8 mouse cellular contexts compared by ENCODE assay signal in the genomic region with DNA sequence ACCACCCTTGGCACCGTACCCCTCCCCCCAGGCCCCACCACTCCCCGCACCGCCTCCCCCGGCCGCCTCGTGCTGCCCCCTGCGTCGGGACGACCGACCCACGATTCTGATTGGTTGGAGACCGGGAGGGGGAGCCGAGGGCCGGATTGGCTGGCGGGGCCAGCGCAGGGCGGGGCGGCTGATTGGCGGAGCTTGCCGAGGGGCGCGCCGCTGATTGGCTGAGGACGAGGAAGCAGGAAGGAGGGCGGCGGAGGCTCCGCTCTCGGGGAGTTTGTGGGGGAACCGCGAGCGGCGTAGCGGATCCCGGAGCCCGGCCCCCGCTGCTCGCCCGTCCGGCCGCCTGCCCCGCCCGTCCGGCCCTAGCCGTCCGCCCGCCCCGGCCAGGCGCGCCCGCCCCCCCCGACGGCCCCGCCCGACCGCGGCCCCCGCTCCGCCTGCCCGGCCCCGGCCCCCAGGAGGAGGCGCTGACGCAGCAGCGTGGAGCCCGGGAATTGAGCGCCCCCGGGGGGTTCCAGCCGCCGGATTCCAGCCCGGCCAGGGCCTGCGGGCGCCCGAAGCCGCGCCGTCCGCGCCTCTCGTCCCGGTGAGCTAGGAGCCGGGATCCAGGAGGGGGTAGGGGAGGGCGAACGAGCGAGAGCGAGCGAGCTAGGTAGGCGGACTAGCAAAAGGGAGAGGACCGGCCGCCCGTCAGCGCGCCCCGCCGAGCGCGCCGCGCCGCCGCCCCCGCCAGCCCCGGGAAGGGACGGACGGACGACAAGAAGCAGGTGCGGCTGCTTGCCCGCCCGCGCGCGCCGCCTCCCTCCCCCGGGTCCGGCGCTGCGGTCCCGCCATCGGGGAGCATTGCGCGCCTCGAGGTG. TPM values are rescaled to one million over a fixed set of nuclear protein-coding genes. Genes with fewer than 3 reads are reported as not detected.
DNase-seq lines count a peak whose midpoint lies in the region; ATAC-seq and TF ChIP-seq lines count a peak whose summit lies in the region.

No protein-coding gene starts in this region.

- no peaks in the 10 kb centered on the region for H3K36me3 ChIP-seq in hindbrain, embryonic 16.5 days (ENCODE audit: control insufficient read depth, insufficient read depth, low read length)

- H3K4me2 ChIP-seq in hindbrain, embryonic 16.5 days (ENCODE audit: low read length), result peak overlapping the region; percentile 99

- DNase-seq in WW6 (ENCODE audit: low read depth, low spot score), result peak; percentile 77
- peak; percentile 98 for DNase-seq in cerebellum, postnatal 4 days (ENCODE audit: low spot score in 2 of 2)
- DNase-seq in gastrocnemius, adult 18-20 months (ENCODE audit: low spot score), result peak; percentile 98
- DNase-seq in left cerebral cortex, adult 2 months (ENCODE audit: extremely low spot score in 1 of 2, low spot score in 2 of 2), result peak; percentile 97 to 99
- peak; percentile 95 to 97 for DNase-seq in right cerebral cortex, adult 2 months (ENCODE audit: low spot score in 2 of 2)
- DNase-seq in urinary bladder, postnatal 14 days (ENCODE audit: low spot score), result peak; percentile 97

- H3K27me3 ChIP-seq in hindbrain, embryonic 16.5 days (replicated peaks; ENCODE audit: control insufficient read depth, insufficient read depth, low read length), result peaks cover 23% of the 10 kb centered on the region

- no peak; the same call in 1 of the 2 replicates for TF ChIP-seq CTCF in left cerebral cortex, adult 2 months (IDR thresholded peaks at IDR 0.05)

- peaks cover 49% of the 10 kb centered on the region for H3K4me1 ChIP-seq in hindbrain, embryonic 16.5 days (ENCODE audit: control insufficient read depth, insufficient read depth, low read depth, low read length)

- WGBS in hindbrain, embryonic 16.5 days, result 1% methylated on average over 78 of the region's 120 CpGs

- intact Hi-C loops in left cerebral cortex, adult 2 months (cut with DNase I), result loop anchor here (1.0 to 5.0 kb wide), 2 partner anchors 75 to 131 kb away; a partner anchor contains a TSS

- H3K4me3 ChIP-seq in hindbrain, embryonic 16.5 days (ENCODE audit: low read length), result peak overlapping the region; percentile 97
- peak overlapping the region; percentile 90 for H3K4me3 ChIP-seq in left cerebral cortex, adult 2 months

- H3K27ac ChIP-seq in hindbrain, embryonic 16.5 days (ENCODE audit: low read depth, low read length), result peak overlapping the region; percentile 88
- H3K27ac ChIP-seq in left cerebral cortex, adult 2 months, result peak overlapping the region; percentile 93

- peak; percentile 93 for ATAC-seq in hindbrain, embryonic 16.5 days
- peak; percentile 82 for ATAC-seq in megakaryocyte, adult 5-6 weeks (ENCODE audit: poor library complexity, severe bottlenecking)

- H3K9me3 ChIP-seq in hindbrain, embryonic 16.5 days (ENCODE audit: control insufficient read depth, low read length), result no peaks in the 10 kb centered on the region

- H3K9ac ChIP-seq in hindbrain, embryonic 16.5 days (ENCODE audit: low read depth, low read length), result peak overlapping the region; percentile 93

RNA-seq across cellular contexts. Expression of a gene that starts 1.2 kb away (rescaled TPM):
- 1 to 10 TPM; 4.5 to 6.0 TPM for total RNA-seq in gastrocnemius, adult 18-20 months (2021)
- 6.2 and 6.5 TPM in 2 replicates for polyA plus RNA-seq in hindbrain, embryonic 16.5 days (2015; fragmentation: Nextera tagmentation; extraction: Ambion mirVana)
- 10 to 100 TPM; 52.2 to 58.1 TPM for total RNA-seq in left cerebral cortex, adult 2 months (2021)
- 5.1 and 5.3 TPM in 2 replicates for total RNA-seq in megakaryocyte, adult 5-6 weeks (2015)
- total RNA-seq in megakaryocyte, adult 5-6 weeks (2017), result 3.2 and 4.2 TPM in 2 replicates

RNA-seq across cellular contexts. Expression of a gene that starts 24.9 kb away (rescaled TPM):
- total RNA-seq in gastrocnemius, adult 18-20 months (2021), result 1 to 10 TPM; 1.7 to 2.3 TPM
- polyA plus RNA-seq in hindbrain, embryonic 16.5 days (2015; fragmentation: Nextera tagmentation; extraction: Ambion mirVana), result 5.3 and 7.3 TPM in 2 replicates
- total RNA-seq in left cerebral cortex, adult 2 months (2021), result 1 to 10 TPM; 2.4 to 3.3 TPM
- total RNA-seq in megakaryocyte, adult 5-6 weeks (2015), result 4.6 and 5.3 TPM in 2 replicates
- total RNA-seq in megakaryocyte, adult 5-6 weeks (2017), result 1.4 and 3.5 TPM in 2 replicates

RNA-seq across cellular contexts. Expression of a gene that starts 39.6 kb away (rescaled TPM):
- total RNA-seq in gastrocnemius, adult 18-20 months (2021), result 100 to 1,000 TPM; 122 to 164 TPM
- polyA plus RNA-seq in hindbrain, embryonic 16.5 days (2015; fragmentation: Nextera tagmentation; extraction: Ambion mirVana), result 52.2 and 56.1 TPM in 2 replicates
- total RNA-seq in left cerebral cortex, adult 2 months (2021), result 10 to 100 TPM; 72.2 to 73.7 TPM
- 11.4 and 12.9 TPM in 2 replicates for total RNA-seq in megakaryocyte, adult 5-6 weeks (2015)
- total RNA-seq in megakaryocyte, adult 5-6 weeks (2017), result 21.6 and 28.0 TPM in 2 replicates

Comparison
In these comparisons a context has a peak if more than half of its experiments do, and no peak if none do; other contexts are left out.
1. Peak in every context shown above with its lines: DNase-seq, ATAC-seq, H3K4me3 ChIP-seq and H3K27ac ChIP-seq.
2. RNA of a gene that starts 1.2 kb away (total RNA-seq): 52.2 to 58.1 TPM in left cerebral cortex, adult 2 months; 4.5 to 6.0 TPM in gastrocnemius, adult 18-20 months and 3.2 to 5.3 TPM in megakaryocyte, adult 5-6 weeks; every median in the first group is over 4 times any median in the second.